Mouse (Mus musculus) embryonic facial prominence, embryonic 15.5 days (tissue): ENCODE data around the gene Capn5. TPM values are rescaled to one million over a fixed set of nuclear protein-coding genes. Genes with fewer than 3 reads are reported as not detected.

Source experiments
- ATAC-seq: fragments of 200-750 bp; cut with Nextera tagmentation; 2 replicates; pipeline ENCODE4 v1.8.0; 2017; ENCODE audit warnings: low read depth, moderate TSS enrichment; ENCODE audit not compliant: insufficient number of reproducible peaks, low FRiP score, low TSS enrichment
- H3K27ac ChIP-seq: fragments of 300-500 bp; sonication (generic); replicated peaks from 2 replicates; pipeline ENCODE4 v1.5.1; 2015; ENCODE audit warnings: mild to moderate bottlenecking, inconsistent platforms
- H3K27me3 ChIP-seq: fragments of 300-500 bp; sonication (generic); 2 replicates; pipeline ENCODE4 v1.6.1; 2015; ENCODE audit warnings: inconsistent platforms
- H3K36me3 ChIP-seq: fragments of 300-500 bp; sonication (generic); 2 replicates; pipeline ENCODE4 v1.6.1; 2015; ENCODE audit warnings: mild to moderate bottlenecking, inconsistent platforms
- H3K4me1 ChIP-seq: fragments of 300-500 bp; sonication (generic); 2 replicates; pipeline ENCODE4 v1.6.1; 2015; ENCODE audit warnings: inconsistent platforms
- H3K4me2 ChIP-seq: fragments of 300-500 bp; sonication (generic); replicated peaks from 2 replicates; pipeline ENCODE4 v1.6.1; 2015; ENCODE audit warnings: mild to moderate bottlenecking, inconsistent platforms
- H3K4me3 ChIP-seq: fragments of 300-500 bp; sonication (generic); replicated peaks from 2 replicates; pipeline ENCODE4 v1.5.1; 2015; ENCODE audit warnings: mild to moderate bottlenecking, inconsistent platforms
- H3K9ac ChIP-seq: fragments of 300-500 bp; sonication (generic); 2 replicates; pipeline ENCODE4 v1.6.1; 2015; ENCODE audit warnings: inconsistent platforms
- H3K9me3 ChIP-seq: fragments of 300-500 bp; sonication (generic); replicated peaks from 2 replicates; pipeline ENCODE4 v1.6.1; 2016; ENCODE audit warnings: inconsistent platforms
- WGBS: fragments of 180-500 bp; shearing (Covaris S2); methylation state at CpG from one replicate; pipeline ENCODE4 v1.1.7; 2015; 5-methylcytosine and 5-hydroxymethylcytosine counted together
- polyA plus RNA-seq: library from polyadenylated mRNA; unstranded; fragments of >200 nt; fragmentation: Nextera tagmentation; extraction: Ambion mirVana; gene quantifications from 2 replicates; pipeline ENCODE4 v1.2.1, GENCODE M21; 2015

Gene Capn5
- polyA plus RNA-seq, 1 experiment from 2014 or later, result 11.2 TPM

DNA sequence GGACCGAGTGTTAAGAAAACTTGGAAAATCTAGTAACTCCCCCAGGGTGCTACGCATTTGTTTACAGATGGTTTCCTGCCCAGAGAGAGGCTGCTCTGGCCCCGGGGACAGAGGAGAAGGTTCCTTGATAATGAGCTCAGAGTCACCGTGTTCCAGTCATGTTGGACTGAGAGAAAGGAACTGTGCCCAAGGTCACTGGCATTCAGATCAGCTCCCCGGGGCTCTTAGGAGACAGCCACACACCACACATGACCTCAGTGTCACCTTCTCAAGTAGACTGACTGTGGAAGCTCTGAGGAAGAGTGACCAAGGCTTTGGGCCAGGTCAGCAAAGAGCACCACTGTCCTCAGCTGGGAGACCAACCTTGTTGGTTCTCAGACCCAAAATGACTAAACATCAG, 53.4 kb downstream of the Capn5 start:
- peaks cover 6% of the 10 kb centered on the region; the same call in 1 of the 2 replicates for H3K36me3 ChIP-seq
- H3K27ac ChIP-seq, result no peak overlapping the region
- 54% methylated on average over 5 of the region's 5 CpGs for WGBS
- H3K9ac ChIP-seq, result no peak overlapping the region
- 0 out of 2 replicates have a peak, but pooled peaks cover 3% of the 10 kb centered on the region for H3K4me1 ChIP-seq
- no peak overlapping the region for H3K4me2 ChIP-seq
- no peaks in the 10 kb centered on the region for H3K9me3 ChIP-seq
- no peak overlapping the region for H3K4me3 ChIP-seq
- H3K27me3 ChIP-seq, result no peaks in the 10 kb centered on the region
- ATAC-seq, result no peak

DNA sequence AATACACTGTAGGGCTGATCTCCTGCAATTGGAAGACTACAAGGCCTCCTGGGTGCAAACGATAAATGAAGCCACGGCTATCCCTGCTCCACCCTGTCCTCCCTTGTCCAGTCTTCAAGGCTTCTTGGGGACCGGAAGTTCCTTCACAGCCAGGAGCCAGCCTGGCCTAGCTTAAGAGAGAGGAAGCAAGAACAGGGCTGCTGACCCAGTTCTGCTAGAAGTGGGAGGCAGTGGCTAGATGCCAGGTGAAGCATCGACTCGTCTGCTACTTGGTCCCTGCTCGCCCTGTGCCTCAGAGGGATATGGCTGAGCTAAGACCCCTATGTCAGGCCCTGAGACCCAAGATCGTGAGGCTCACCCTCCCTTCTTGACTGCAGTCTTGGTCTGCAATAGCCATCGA, 56.4 kb downstream of the Capn5 start:
- 89% methylated on average over 8 of the region's 8 CpGs for WGBS
- no peak for ATAC-seq
- no peaks in the 10 kb centered on the region for H3K9me3 ChIP-seq
- H3K27me3 ChIP-seq, result no peaks in the 10 kb centered on the region
- H3K4me3 ChIP-seq, result no peak overlapping the region
- peaks cover 11% of the 10 kb centered on the region for H3K4me1 ChIP-seq
- no peak overlapping the region for H3K4me2 ChIP-seq
- no peak overlapping the region for H3K9ac ChIP-seq
- no peaks in the 10 kb centered on the region for H3K36me3 ChIP-seq
- H3K27ac ChIP-seq, result no peak overlapping the region

DNA sequence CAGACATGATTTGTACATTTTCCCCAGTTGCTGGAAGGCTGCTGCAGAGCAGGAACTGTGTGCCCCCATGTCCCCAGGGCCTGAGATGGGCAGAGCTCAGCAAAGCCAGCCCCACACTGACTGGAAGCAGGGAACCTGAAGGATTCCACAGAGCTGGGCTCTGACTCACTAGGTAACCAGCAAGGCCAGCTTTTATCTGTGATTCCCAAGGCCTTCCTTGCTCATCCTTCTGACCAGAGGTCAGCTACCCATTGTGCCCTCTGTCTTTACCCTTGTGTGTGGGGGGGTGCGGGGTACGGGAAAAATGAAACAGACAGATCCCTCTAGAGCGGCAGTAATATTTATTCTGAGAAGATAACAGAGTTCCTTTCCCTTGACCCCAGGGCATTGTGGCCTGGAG, 56.8 kb downstream of the Capn5 start:
- no peak overlapping the region for H3K9ac ChIP-seq
- H3K4me1 ChIP-seq, result peaks cover 16% of the 10 kb centered on the region
- no peaks in the 10 kb centered on the region for H3K27me3 ChIP-seq
- WGBS, result 91% methylated on average over 3 of the region's 3 CpGs
- no peaks in the 10 kb centered on the region for H3K36me3 ChIP-seq
- H3K27ac ChIP-seq, result no peak overlapping the region
- no peak overlapping the region for H3K4me3 ChIP-seq
- no peak overlapping the region for H3K4me2 ChIP-seq
- no peaks in the 10 kb centered on the region for H3K9me3 ChIP-seq
- no peak for ATAC-seq

DNA sequence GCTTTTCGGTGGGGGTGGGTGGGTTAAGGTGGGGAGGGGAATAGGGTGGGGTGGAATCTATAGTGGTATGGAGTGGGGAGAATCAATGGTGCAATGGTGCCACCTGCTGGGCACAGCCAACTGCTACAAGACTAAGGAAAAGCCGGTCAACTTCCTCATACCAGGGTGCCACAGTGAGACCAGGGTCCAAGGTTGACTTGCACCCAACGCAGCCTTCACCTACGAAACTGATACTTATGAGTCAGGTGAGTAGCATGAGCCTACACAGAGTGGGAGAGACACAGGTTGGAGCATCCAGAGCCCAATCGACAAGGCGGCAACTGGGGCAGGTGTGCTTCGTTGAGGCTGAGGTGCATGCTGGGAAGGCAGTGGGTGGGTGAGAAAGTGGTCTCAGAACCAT, 57.7 kb downstream of the Capn5 start:
- Histone ChIP-seq H3K9ac (no peak overlapping the region), H3K27ac (no peak overlapping the region), H3K27me3 (no peaks in the 10 kb centered on the region), H3K4me2 (peak overlapping the region; percentile 57), H3K9me3 (no peaks in the 10 kb centered on the region), H3K4me1 (peaks cover 16% of the 10 kb centered on the region), H3K4me3 (peak overlapping the region; percentile 29), H3K36me3 (no peaks in the 10 kb centered on the region)
- 5% methylated on average over 7 of the region's 7 CpGs for WGBS
- peak; percentile 45; the same call in 1 of the 2 replicates for ATAC-seq

DNA sequence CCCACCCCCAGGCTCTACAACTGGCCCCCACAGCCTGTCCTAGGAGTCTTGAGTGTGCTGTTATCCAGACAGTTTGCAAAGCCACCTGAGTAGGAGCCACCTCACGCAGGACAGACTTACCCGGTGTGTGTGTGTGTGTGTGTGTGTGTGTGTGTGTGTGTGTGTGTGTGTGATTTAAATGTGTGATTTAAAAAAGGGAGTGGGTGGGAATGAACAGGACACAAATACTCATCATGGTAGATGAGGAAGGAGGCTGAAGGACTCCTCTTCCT, 58.2 kb downstream of the Capn5 start:
- 72% methylated on average over 2 of the region's 2 CpGs for WGBS
- no peaks in the 10 kb centered on the region for H3K27me3 ChIP-seq
- H3K9ac ChIP-seq, result no peak overlapping the region
- peaks cover 19% of the 10 kb centered on the region for H3K4me1 ChIP-seq
- H3K4me2 ChIP-seq, result peak overlapping the region; percentile 57
- no peaks in the 10 kb centered on the region for H3K9me3 ChIP-seq
- H3K27ac ChIP-seq, result no peak overlapping the region
- H3K4me3 ChIP-seq, result no peak overlapping the region
- ATAC-seq, result no peak
- no peaks in the 10 kb centered on the region for H3K36me3 ChIP-seq

DNA sequence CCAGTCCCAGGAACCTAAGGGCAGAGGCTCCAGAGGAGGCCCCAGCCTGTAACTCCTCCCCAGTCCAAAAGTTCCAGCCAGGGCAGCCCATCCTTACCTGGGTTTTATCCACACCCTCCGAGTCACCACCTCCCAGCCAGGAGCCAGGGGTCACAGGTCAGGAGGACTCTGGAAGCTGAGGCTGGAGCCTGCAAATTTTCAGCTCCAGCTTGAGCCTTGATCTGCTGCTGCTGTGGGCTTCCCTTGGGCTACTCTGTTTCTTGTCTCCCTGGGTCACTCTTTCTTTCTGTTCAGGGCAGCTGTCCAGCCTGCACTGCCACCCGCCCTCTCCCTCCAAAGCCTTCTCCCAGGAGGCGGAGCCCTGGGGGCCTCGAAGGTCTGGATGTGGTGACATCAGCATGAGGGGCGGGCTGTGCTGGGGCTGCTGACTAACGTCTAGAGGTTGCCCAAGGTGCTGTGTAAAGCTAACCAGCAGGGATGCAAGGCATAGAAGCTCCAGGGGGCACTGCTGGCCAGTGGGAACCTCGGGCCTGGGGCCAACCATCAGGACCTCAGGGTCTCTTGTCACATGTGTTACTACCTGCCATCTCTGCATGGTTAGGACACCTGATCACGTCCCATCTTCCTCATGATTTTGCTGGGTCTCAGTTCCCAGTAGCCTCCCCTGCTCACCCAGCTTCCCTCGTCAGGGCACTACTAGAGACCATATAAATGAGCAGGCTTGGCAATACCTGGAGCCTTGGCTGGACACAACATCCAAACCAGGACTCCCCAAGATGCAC, 58.7 kb downstream of the Capn5 start, which contains the start of gene Myo7a:
Gene Myo7a (minus strand): TSS at position 346 of the 782 bp plus-strand sequence.
- H3K4me2 ChIP-seq, result peak within 1 kb of the TSS; percentile 57

DNA sequence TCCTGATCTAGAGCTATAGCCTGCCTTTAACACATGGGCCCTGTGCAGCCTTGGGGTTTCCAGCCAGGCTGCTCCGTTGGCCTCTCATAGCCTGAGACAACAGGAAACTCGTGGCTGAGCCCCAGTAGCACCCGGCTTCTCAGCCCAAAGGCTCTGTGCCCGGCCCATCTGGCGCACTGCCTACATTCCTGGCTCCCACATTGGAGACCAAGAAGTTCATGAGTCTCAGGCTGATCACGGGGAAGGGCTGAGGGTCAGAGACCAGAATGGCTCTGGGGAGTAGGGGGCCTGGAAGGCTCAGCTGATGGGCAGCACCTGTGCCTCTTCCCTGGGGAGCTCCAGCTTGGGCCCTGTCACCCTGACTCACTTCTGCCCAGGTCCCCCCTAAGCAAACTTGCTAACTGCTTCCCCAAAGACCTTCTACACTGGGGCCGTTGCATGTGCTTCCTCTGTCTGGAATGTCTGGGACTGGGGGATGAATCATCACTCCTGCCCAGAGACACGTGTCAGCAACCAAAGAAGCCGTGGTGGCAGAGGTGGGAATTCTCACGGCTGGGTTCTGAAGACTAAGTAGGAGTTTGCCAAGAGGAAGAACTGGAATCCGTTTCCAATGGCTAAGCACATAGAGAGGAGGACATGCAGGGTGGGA, 60.9 kb downstream of the Capn5 start:
- Histone ChIP-seq H3K4me3 (no peak overlapping the region), H3K4me1 (peaks cover 20% of the 10 kb centered on the region), H3K36me3 (no peaks in the 10 kb centered on the region), H3K27ac (no peak overlapping the region), H3K9ac (no peak overlapping the region), H3K4me2 (no peak overlapping the region), H3K27me3 (peaks cover 6% of the 10 kb centered on the region; the same call in 1 of the 2 replicates), H3K9me3 (no peaks in the 10 kb centered on the region)
- no peak for ATAC-seq
- 39% methylated on average over 11 of the region's 11 CpGs for WGBS

More for the DNA sequence above, 58.7 kb downstream of the Capn5 start, which contains the start of gene Myo7a:
- WGBS, result 37% methylated on average over 9 of the region's 9 CpGs
- H3K27ac ChIP-seq, result no peak within 1 kb of the TSS
- H3K4me3 ChIP-seq, result peak within 1 kb of the TSS; percentile 29
- no peak within 1 kb of the TSS for H3K9ac ChIP-seq
- no peaks in the 10 kb centered on the region for H3K27me3 ChIP-seq
- H3K9me3 ChIP-seq, result no peaks in the 10 kb centered on the region
- no peak for ATAC-seq
- H3K4me1 ChIP-seq, result peaks cover 20% of the 10 kb centered on the region
- H3K36me3 ChIP-seq, result no peaks in the 10 kb centered on the region

DNA sequence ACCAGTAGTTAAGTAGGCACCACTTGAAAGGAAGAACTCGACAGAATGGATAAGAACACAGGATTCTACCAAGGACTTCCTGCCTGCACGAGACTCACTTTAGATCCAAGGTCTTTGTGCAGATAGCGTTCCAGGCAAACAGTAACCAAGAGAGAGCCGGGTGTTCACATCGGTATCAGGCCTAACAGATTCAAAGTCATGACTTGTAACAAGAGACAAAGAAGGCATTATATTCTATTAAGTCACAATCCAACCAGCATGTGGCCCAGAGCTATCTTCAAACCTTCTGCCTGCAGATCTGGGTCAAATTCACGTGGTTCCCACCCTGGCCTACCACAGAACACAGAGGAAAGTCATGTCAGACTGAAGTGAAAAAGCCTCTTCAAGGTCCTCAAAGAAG, 63.4 kb downstream of the Capn5 start:
- no peak for ATAC-seq
- H3K4me1 ChIP-seq, result peaks cover 31% of the 10 kb centered on the region
- 56% methylated on average over 6 of the region's 6 CpGs for WGBS
- H3K9ac ChIP-seq, result no peak overlapping the region
- H3K4me2 ChIP-seq, result no peak overlapping the region
- no peak overlapping the region for H3K27ac ChIP-seq
- peaks cover 17% of the 10 kb centered on the region for H3K27me3 ChIP-seq
- no peaks in the 10 kb centered on the region for H3K36me3 ChIP-seq
- no peak overlapping the region for H3K4me3 ChIP-seq
- H3K9me3 ChIP-seq, result no peaks in the 10 kb centered on the region

DNA sequence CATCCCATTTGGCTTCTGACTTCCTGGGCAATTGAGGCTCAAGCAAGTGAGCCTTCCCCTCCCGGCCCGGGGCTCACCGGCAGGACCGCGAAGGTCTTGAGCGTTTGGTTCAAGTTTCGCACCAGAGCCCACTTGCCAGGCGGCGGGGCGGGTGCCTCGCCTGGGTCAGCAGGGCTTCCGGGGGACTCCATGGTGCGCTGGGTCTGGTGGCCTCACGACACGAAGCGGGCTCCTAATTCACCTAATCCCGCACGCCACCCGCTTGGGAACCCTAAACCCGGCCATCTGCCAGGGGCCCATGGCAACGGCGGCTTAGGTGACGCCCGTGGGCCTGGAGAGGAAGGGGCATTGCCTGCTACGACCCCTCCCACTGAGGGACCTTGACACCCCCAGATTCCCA, 66.8 kb downstream of the Capn5 start:
- no peak for ATAC-seq
- peak overlapping the region; percentile 18; the same call in 1 of the 2 replicates for H3K9ac ChIP-seq
- H3K9me3 ChIP-seq, result no peaks in the 10 kb centered on the region

DNA sequence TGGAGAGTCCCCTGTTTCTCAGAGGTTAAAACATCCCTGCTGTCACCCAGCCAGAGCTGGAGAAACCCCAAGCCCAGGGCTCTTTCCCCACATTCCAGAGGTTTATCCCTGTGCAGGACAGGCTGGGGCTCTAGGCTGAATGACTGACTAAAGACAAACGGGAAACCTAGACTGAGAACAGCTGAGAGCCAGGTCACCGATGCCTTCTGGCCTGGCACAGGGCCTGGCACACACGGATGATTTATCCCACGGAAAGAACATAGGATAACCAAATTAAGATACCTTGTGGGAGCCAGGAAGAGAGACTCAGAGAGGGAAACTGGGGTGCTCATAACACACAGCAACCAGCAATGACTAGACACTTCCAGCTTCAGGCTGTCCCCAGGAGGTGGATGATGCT, 68.3 kb downstream of the Capn5 start:
- Histone ChIP-seq H3K9ac (no peak overlapping the region), H3K36me3 (no peaks in the 10 kb centered on the region)
- 56% methylated on average over 4 of the region's 4 CpGs for WGBS

More for the DNA sequence above, 66.8 kb downstream of the Capn5 start:
- H3K4me1 ChIP-seq, result peaks cover 21% of the 10 kb centered on the region
- H3K36me3 ChIP-seq, result no peaks in the 10 kb centered on the region
- 0 out of 2 replicates have a peak overlapping the region, but pooled peaks have one; percentile 17 for H3K27ac ChIP-seq
- peak overlapping the region; percentile 28 for H3K4me3 ChIP-seq
- WGBS, result 6% methylated on average over 25 of the region's 25 CpGs
- peak overlapping the region; percentile 60 for H3K4me2 ChIP-seq
- peaks cover 17% of the 10 kb centered on the region for H3K27me3 ChIP-seq

DNA sequence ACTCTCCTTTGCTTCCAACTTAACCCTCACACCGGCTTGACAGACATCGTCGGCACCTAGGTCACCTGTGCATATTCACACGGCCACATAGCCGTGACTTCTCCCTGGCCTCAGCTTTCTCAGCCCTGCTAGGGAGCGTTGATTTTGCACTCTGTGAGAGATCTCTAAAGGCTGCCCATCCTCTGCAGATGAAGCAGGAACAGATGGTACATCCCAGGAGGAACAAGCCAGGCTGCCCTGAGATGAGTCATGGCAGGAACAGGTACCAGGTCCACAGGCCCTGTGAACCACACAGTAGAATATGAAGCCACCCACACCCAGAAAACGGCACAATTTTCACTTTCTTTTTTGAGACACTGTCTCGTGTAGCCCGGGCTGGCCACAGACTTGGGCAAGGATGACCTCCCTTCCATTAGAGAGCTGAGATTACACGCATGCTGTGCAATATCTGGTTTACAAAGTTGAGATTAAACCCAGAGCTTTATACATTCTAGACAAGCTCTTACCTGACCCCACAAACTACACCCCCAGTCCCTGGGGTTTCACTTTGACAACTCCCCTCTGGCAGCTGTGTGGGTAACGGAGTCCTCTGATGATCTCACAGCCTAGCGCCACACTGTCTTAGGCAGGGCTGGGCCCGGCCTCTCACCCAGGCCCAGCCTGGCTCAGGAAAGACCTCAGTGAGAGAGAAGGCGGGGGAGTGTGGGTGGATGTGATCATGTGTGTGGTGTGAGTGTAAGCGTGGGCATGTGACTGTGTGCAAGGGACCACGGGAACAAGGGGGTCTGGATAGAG, 69.2 kb downstream of the Capn5 start:
- Histone ChIP-seq H3K4me1 (peaks cover 19% of the 10 kb centered on the region), H3K9ac (no peak overlapping the region), H3K4me3 (no peak overlapping the region), H3K4me2 (no peak overlapping the region), H3K27me3 (peaks cover 17% of the 10 kb centered on the region), H3K9me3 (no peaks in the 10 kb centered on the region), H3K36me3 (no peaks in the 10 kb centered on the region), H3K27ac (no peak overlapping the region)
- WGBS, result 76% methylated on average over 16 of the region's 16 CpGs
- no peak; the same call in 1 of the 2 replicates for ATAC-seq

More for the DNA sequence above, 68.3 kb downstream of the Capn5 start:
- no peak overlapping the region for H3K4me3 ChIP-seq
- no peak for ATAC-seq
- H3K9me3 ChIP-seq, result no peaks in the 10 kb centered on the region
- no peak overlapping the region for H3K27ac ChIP-seq
- H3K4me1 ChIP-seq, result peaks cover 18% of the 10 kb centered on the region
- peaks cover 17% of the 10 kb centered on the region for H3K27me3 ChIP-seq
- H3K4me2 ChIP-seq, result no peak overlapping the region
